Mouse (Mus musculus) kidney, postnatal 0 days (tissue): Measurements from ENCODE around the gene B3galnt2. TPM values are rescaled to one million over a fixed set of nuclear protein-coding genes. Genes with fewer than 3 reads are reported as not detected.
A peak's percentile ranks its signal among the peaks of the same experiment; 100 is the strongest.

Experiments
- ATAC-seq: fragments of 200-750 bp; cut with Nextera tagmentation; replicated peaks from 2 replicates; pipeline ENCODE4 v1.8.0; 2017; ENCODE audit warnings: low read depth, moderate number of reproducible peaks, moderate TSS enrichment, moderate library complexity; ENCODE audit not compliant: low FRiP score
- DNase-seq: peaks from one replicate; pipeline ENCODE4 v3.0.0-alpha.2; 2016; ENCODE audit warnings: low spot score
- H3K27ac ChIP-seq: fragments of 300-500 bp; sonication (generic); 2 replicates; pipeline ENCODE4 v1.5.1; 2014; ENCODE audit warnings: mild to moderate bottlenecking
- H3K27me3 ChIP-seq: fragments of 300-500 bp; sonication (generic); 2 replicates; pipeline ENCODE4 v1.6.1; 2014; ENCODE audit warnings: low read length, mixed read lengths; ENCODE audit not compliant: insufficient read depth
- H3K36me3 ChIP-seq: fragments of 300-500 bp; sonication (generic); 2 replicates; pipeline ENCODE4 v1.6.1; 2014; ENCODE audit warnings: low read length, mixed read lengths; ENCODE audit not compliant: insufficient read depth
- H3K4me1 ChIP-seq: fragments of 300-500 bp; sonication (generic); replicated peaks from 2 replicates; pipeline ENCODE4 v1.6.1; 2014; ENCODE audit warnings: antibody characterized with exemption, low read length, mixed read lengths; ENCODE audit not compliant: insufficient read depth
- H3K4me2 ChIP-seq: fragments of 300-500 bp; sonication (generic); 2 replicates; pipeline ENCODE4 v1.6.1; 2014; ENCODE audit warnings: mild to moderate bottlenecking, low read length, moderate library complexity, mixed read lengths
- H3K4me3 ChIP-seq: fragments of 300-500 bp; sonication (generic); replicated peaks from 2 replicates; pipeline ENCODE4 v1.5.1; 2014; ENCODE audit warnings: low read depth, low read length
- H3K9ac ChIP-seq: fragments of 300-500 bp; sonication (generic); 2 replicates; pipeline ENCODE4 v1.6.1; 2014; ENCODE audit warnings: low read depth, low read length
- H3K9me3 ChIP-seq: fragments of 300-500 bp; sonication (generic); replicated peaks from 2 replicates; pipeline ENCODE4 v1.6.1; 2016; ENCODE audit warnings: low read length, inconsistent platforms, mixed read lengths
- CTCF ChIP-seq: IDR thresholded peaks from 2 replicates; pipeline ENCODE4 v1.5.1; 2016; ENCODE audit warnings: antibody characterized with exemption, low read depth, mild to moderate bottlenecking, moderate library complexity
- WGBS: fragments of 180-500 bp; shearing (Covaris S2); extraction: QIAGEN DNeasy Blood & Tissue Kit; methylation state at CpG from one replicate; pipeline ENCODE4 v1.1.7; 2014; 5-methylcytosine and 5-hydroxymethylcytosine counted together
- polyA plus RNA-seq: library from polyadenylated mRNA; unstranded; fragments of >200 nt; fragmentation: Nextera tagmentation; extraction: Ambion mirVana; gene quantifications from 2 replicates; pipeline ENCODE4 v1.2.1, GENCODE M21; 2015

The B3galnt2 gene
- polyA plus RNA-seq, 1 experiment from 2014 or later = 22.5 TPM

DNA sequence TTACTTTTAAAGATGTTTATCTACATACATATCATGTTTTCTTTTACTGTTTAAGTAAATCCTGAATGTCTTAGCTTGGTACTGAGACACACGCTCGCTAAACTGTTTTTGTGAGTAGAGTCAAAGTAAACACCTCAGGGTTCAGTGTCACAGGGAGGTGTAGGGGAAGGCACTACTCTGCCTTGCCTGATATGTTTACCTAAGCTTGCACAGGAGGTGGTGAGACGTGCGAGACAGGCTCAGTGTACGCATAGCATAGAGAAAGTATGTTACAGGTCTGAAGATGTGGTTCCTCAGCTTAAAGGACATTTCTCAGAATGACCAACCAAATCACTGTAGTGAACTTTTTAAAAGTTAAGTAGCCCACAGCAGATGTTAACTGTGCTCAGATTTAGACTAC, 43.2 kb downstream of the B3galnt2 start:
- ATAC-seq (no peak), DNase-seq (no peak)
- whole genome bisulfite sequencing = 80% methylated on average over 5 of the region's 5 CpGs
- no peak overlapping the region for H3K4me3 ChIP-seq
- peaks cover 64% of the 10 kb centered on the region for H3K36me3 ChIP-seq
- no peaks in the 10 kb centered on the region for H3K27me3 ChIP-seq
- H3K9ac ChIP-seq = no peak overlapping the region
- no peaks in the 10 kb centered on the region for H3K9me3 ChIP-seq
- H3K4me2 ChIP-seq = no peak overlapping the region
- no peak for TF ChIP-seq CTCF
- H3K4me1 ChIP-seq = no peaks in the 10 kb centered on the region
- no peak overlapping the region for H3K27ac ChIP-seq

DNA sequence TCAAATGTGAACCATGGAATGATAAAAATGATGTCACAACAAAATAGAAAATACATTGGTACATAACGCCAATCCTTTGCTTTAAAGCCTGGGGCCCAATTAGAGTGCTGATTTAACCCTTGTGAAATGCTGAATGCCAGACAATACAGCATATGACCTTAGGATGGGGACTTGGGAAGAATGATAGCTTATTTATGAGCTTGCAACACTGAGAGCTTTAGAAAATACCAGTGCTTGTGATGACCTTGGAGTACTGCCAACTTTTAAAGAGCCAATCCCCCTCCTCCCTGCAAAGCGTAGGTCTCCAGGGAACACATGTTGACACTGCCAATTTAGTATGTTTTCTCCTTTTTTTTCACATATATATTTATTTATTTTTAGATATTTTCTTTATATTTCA, 48.4 kb downstream of the B3galnt2 start:
- WGBS = 57% methylated on average over 2 of the region's 2 CpGs
- Histone ChIP-seq H3K4me2 (no peak overlapping the region), H3K9me3 (no peaks in the 10 kb centered on the region), H3K4me3 (no peak overlapping the region), H3K4me1 (no peaks in the 10 kb centered on the region), H3K9ac (no peak overlapping the region), H3K36me3 (peaks cover 47% of the 10 kb centered on the region; the same call in 1 of the 2 replicates), H3K27me3 (no peaks in the 10 kb centered on the region), H3K27ac (no peak overlapping the region)
- peak; percentile 55 for DNase-seq
- ATAC-seq = no peak
- no peak for TF ChIP-seq CTCF

DNA sequence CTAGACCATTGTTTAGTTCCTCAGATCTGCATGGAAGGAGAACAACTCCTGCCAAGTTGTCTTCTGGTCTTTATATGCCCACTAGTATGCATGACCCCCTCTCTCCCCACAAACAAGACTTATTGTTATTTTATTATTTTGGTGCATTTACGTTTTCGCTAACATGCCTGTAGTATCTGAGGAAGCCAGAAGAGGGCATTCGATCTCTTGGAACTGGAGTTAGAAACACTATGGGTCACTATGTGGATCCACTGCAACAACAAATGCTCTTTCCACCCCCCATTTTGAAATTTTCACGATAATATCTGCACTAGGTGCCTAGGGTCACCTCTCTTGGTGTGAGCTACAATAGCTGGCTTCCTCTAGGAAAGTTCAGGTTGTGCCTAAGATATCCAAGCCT, 49.8 kb downstream of the B3galnt2 start:
- peak; percentile 25 for DNase-seq
- peak; percentile 62 for TF ChIP-seq CTCF
- Histone ChIP-seq H3K27ac (no peak overlapping the region), H3K27me3 (no peaks in the 10 kb centered on the region), H3K4me3 (no peak overlapping the region), H3K4me2 (no peak overlapping the region), H3K9me3 (no peaks in the 10 kb centered on the region), H3K9ac (no peak overlapping the region), H3K4me1 (no peaks in the 10 kb centered on the region), H3K36me3 (peaks cover 39% of the 10 kb centered on the region; the same call in 1 of the 2 replicates)
- whole genome bisulfite sequencing = 73% methylated on average over 4 of the region's 4 CpGs
- no peak for ATAC-seq

- no peak for DNase-seq
- TF ChIP-seq CTCF = no peak
- H3K27ac ChIP-seq = no peak overlapping the region
- no peaks in the 10 kb centered on the region for H3K4me1 ChIP-seq
- no peak overlapping the region for H3K4me2 ChIP-seq
- H3K4me3 ChIP-seq = no peak overlapping the region
- ATAC-seq = no peak
- peaks cover 39% of the 10 kb centered on the region; the same call in 1 of the 2 replicates for H3K36me3 ChIP-seq
- H3K27me3 ChIP-seq = no peaks in the 10 kb centered on the region
- H3K9me3 ChIP-seq = no peaks in the 10 kb centered on the region
- 88% methylated on average over 5 of the region's 5 CpGs for WGBS
- H3K9ac ChIP-seq = no peak overlapping the region
Measured at GRCm38 (mm10) chr13:14004999-14005398, 50.7 kb downstream of the B3galnt2 start.

- H3K36me3 ChIP-seq = peaks cover 37% of the 10 kb centered on the region; the same call in 1 of the 2 replicates
- H3K27me3 ChIP-seq = no peaks in the 10 kb centered on the region
- H3K4me3 ChIP-seq = no peak overlapping the region
- 68% methylated on average over 2 of the region's 2 CpGs for WGBS
- H3K9me3 ChIP-seq = no peaks in the 10 kb centered on the region
- no peak for ATAC-seq
- TF ChIP-seq CTCF = no peak
- no peak for DNase-seq
- H3K27ac ChIP-seq = no peak overlapping the region
- no peak overlapping the region for H3K9ac ChIP-seq
- H3K4me1 ChIP-seq = no peaks in the 10 kb centered on the region
- no peak overlapping the region for H3K4me2 ChIP-seq
Measured at GRCm38 (mm10) chr13:14006056-14006455, 51.8 kb downstream of the B3galnt2 start.

GRCm38 (mm10) chr13:14011454-14011995, 57.3 kb downstream of the B3galnt2 start:
- Histone ChIP-seq H3K27me3 (no peaks in the 10 kb centered on the region), H3K4me3 (no peak overlapping the region), H3K4me1 (no peaks in the 10 kb centered on the region), H3K27ac (no peak overlapping the region), H3K4me2 (no peak overlapping the region), H3K36me3 (peaks cover 38% of the 10 kb centered on the region), H3K9ac (no peak overlapping the region), H3K9me3 (no peaks in the 10 kb centered on the region)
- WGBS = 91% methylated on average over 4 of the region's 4 CpGs
- DNase-seq (no peak), ATAC-seq (no peak)
- TF ChIP-seq CTCF = no peak

DNA sequence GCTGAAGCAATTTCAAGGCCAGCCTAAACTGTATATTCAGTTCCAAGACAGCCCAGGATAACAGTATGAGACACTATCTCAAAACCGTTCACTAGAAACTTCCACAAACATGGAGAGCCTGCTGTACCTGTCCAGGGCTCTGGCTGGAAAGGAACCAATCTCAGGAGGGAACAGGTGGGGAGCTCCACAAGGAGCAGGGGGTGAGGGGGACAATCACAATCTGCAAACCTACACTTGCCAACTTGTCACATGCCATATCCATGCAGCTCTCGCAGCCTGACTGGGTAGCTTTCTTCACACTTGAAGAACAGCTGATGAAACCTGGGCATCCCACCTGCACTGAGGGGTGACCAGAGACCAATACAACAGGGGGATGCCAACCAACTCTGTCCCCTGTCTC, 59.7 kb downstream of the B3galnt2 start:
- Histone ChIP-seq H3K36me3 (peaks cover 45% of the 10 kb centered on the region), H3K4me2 (no peak overlapping the region), H3K4me3 (no peak overlapping the region), H3K9ac (no peak overlapping the region), H3K9me3 (no peaks in the 10 kb centered on the region), H3K27ac (no peak overlapping the region), H3K4me1 (no peaks in the 10 kb centered on the region), H3K27me3 (no peaks in the 10 kb centered on the region)
- no peak for DNase-seq
- no peak for ATAC-seq
- WGBS = 94% methylated on average over 2 of the region's 2 CpGs
- no peak for TF ChIP-seq CTCF
